24 mouse cellular contexts compared by ENCODE assay signal in genomic region chr17:4380873-4381272, GRCm38 (mm10).
DNase-seq lines count a peak whose midpoint lies in the region; ATAC-seq and TF ChIP-seq lines count a peak whose summit lies in the region.
"Had no signal": no experiment of that assay in that cellular context is flagged by ENCODE, and none has a peak within 500 bp of the region (broad histone marks: within the 10 kb centered on the region; RNA-seq: fewer than 3 reads in every experiment).

No protein-coding gene starts in this region.

- in situ Hi-C loops in CH12.LX (cut with MboI; ENCODE audit: low pct_ligation_motif_present, low pct_unique_long_range_greater_than_20kb, low sequenced_read_pairs) = no loop called here

- peak; percentile 20 for DNase-seq in CH12.LX (ENCODE audit: extremely low read depth)
- peak; percentile 28 for DNase-seq in c-Kit-positive CD71-positive TER-119-negative erythroid progenitor cells, embryonic 14.5 days (ENCODE audit: low read depth)
- DNase-seq in left cerebral cortex, adult 11 months (ENCODE audit: low spot score) = no peak
- DNase-seq in retina, postnatal 1 day = no peak
- no peak for DNase-seq in lung, postnatal 25 days (ENCODE audit: low spot score)
- DNase-seq: adrenal gland, postnatal 10 days; cerebellum, adult 9-11 months; forebrain, postnatal 0 days; heart, postnatal 4 days; kidney, adult 8-10 months; kidney, postnatal 10 days; layer of hippocampus, postnatal 36 days; lung, adult 2 months; lung, postnatal 14 days had no signal

- dilution Hi-C loops in CH12.LX (cut with MboI; ENCODE audit: extremely low pct_ligation_motif_present, extremely low pct_unique_long_range_greater_than_20kb, low sequenced_read_pairs) = no loop called here

- no peak for TF ChIP-seq POLR2A in CH12.LX (IDR thresholded peaks at IDR 0.05; ENCODE audit: low read depth, low read length)

- no peaks in the 10 kb centered on the region for H3K27me3 ChIP-seq in CH12.LX (replicated peaks)
- no peaks in the 10 kb centered on the region for H3K27me3 ChIP-seq in liver, embryonic 12.5 days (replicated peaks)
- H3K27me3 ChIP-seq: hindbrain, embryonic 15.5 days; limb, embryonic 12.5 days; neural tube, embryonic 13.5 days had no signal

- no peak overlapping the region for H3K4me3 ChIP-seq in CH12.LX (replicated peaks in 1 of 3; ENCODE audit: low read depth in 2 of 3, low read length in 2 of 3, poor library complexity in 1 of 3)
- no peak overlapping the region for H3K4me3 ChIP-seq in liver, embryonic 12.5 days
- H3K4me3 ChIP-seq: hindbrain, embryonic 15.5 days; limb, embryonic 12.5 days; myocyte; neural tube, embryonic 13.5 days had no signal

- H3K79me2 ChIP-seq in CH12.LX (replicated peaks; ENCODE audit: control insufficient read depth, extremely low read depth, insufficient read depth, poor library complexity, severe bottlenecking) = no peaks in the 10 kb centered on the region

- TF ChIP-seq RAD21 in CH12.LX (IDR thresholded peaks at IDR 0.05; ENCODE audit: low read depth, low read length) = no peak

- ATAC-seq in liver, embryonic 12.5 days = peak; percentile 87
- peak; percentile 18; the same call in 1 of the 2 replicates for ATAC-seq in megakaryocyte, adult 5-6 weeks (ENCODE audit: poor library complexity, severe bottlenecking)
- ATAC-seq: activated CD4-positive, CD25-positive, alpha-beta regulatory T cell, adult 4 months; forebrain, postnatal 0 days; midbrain, embryonic 16.5 days had no signal

- H3K9me3 ChIP-seq in CH12.LX (replicated peaks; ENCODE audit: low read length) = no peaks in the 10 kb centered on the region
- H3K9me3 ChIP-seq in liver, embryonic 12.5 days (replicated peaks) = no peaks in the 10 kb centered on the region
- H3K9me3 ChIP-seq: G1E; hindbrain, embryonic 15.5 days; limb, embryonic 12.5 days; neural tube, embryonic 13.5 days had no signal

- no peak for TF ChIP-seq CTCF in CH12.LX (conservative IDR thresholded peaks at IDR 0.05 in 1 of 2, IDR thresholded peaks at IDR 0.05 in 1 of 2; ENCODE audit: low read depth in 2 of 2, low read length in 2 of 2)

- no peak for TF ChIP-seq EP300 in CH12.LX (IDR thresholded peaks at IDR 0.05; ENCODE audit: low read length)

- H3K27ac ChIP-seq in CH12.LX (ENCODE audit: insufficient read depth, low read depth) = no peak overlapping the region
- H3K27ac ChIP-seq in liver, embryonic 12.5 days = peak overlapping the region; percentile 3; the same call in 1 of the 2 replicates
- H3K27ac ChIP-seq: hindbrain, embryonic 15.5 days; limb, embryonic 12.5 days; neural tube, embryonic 13.5 days; stomach, postnatal 0 days had no signal

- H3K36me3 ChIP-seq in CH12.LX (replicated peaks in 1 of 2; ENCODE audit: control insufficient read depth in 1 of 2, insufficient read depth in 1 of 2, low read length in 1 of 2) = no peaks in the 10 kb centered on the region
- H3K36me3 ChIP-seq in liver, embryonic 12.5 days = no peaks in the 10 kb centered on the region
- H3K36me3 ChIP-seq: G1E; hindbrain, embryonic 15.5 days; limb, embryonic 12.5 days; neural tube, embryonic 13.5 days had no signal

- no peak overlapping the region for H3K9ac ChIP-seq in CH12.LX (ENCODE audit: insufficient read depth, low read depth)
- no peak overlapping the region for H3K9ac ChIP-seq in liver, embryonic 12.5 days
- H3K9ac ChIP-seq: forebrain, postnatal 0 days; hindbrain, embryonic 15.5 days; limb, embryonic 12.5 days; neural tube, embryonic 13.5 days had no signal

- no peak overlapping the region for H3K4me2 ChIP-seq in CH12.LX (ENCODE audit: insufficient read depth, low read depth, poor library complexity, severe bottlenecking)
- no peak overlapping the region for H3K4me2 ChIP-seq in liver, embryonic 12.5 days
- H3K4me2 ChIP-seq: hindbrain, embryonic 15.5 days; limb, embryonic 12.5 days; neural tube, embryonic 13.5 days had no signal

- H3K4me1 ChIP-seq in CH12.LX (ENCODE audit: control insufficient read depth in 1 of 2, insufficient read depth in 2 of 2) = peaks cover 0 to 17% of the 10 kb centered on the region in 2 experiments; a peak in 2 of 4 replicates
- H3K4me1 ChIP-seq in liver, embryonic 12.5 days = peaks cover 20% of the 10 kb centered on the region
- H3K4me1 ChIP-seq: hindbrain, embryonic 15.5 days; limb, embryonic 12.5 days; neural tube, embryonic 13.5 days had no signal

TF ChIP-seq in CH12.LX, 34 proteins besides CTCF, POLR2A, EP300 and RAD21:
- TF ChIP-seq RCOR1 (conservative IDR thresholded peaks at IDR 0.05; ENCODE audit: low read depth, low read length) = no peak
- no peak for TF ChIP-seq ZKSCAN1 (IDR thresholded peaks at IDR 0.05; ENCODE audit: borderline replicate concordance, low read depth, low read length)
- TF ChIP-seq TBP (conservative IDR thresholded peaks at IDR 0.05; ENCODE audit: low read depth, low read length) = no peak
TF ChIP-seq in CH12.LX: peak in this region for 0.

Comparison
In these comparisons a context has a peak if more than half of its experiments do, and no peak if none do; other contexts are left out.
1. DNase-seq: peak in CH12.LX (single experiment) and c-Kit-positive CD71-positive TER-119-negative erythroid progenitor cells, embryonic 14.5 days (single experiment); none in left cerebral cortex, adult 11 months (single experiment), retina, postnatal 1 day (single experiment) and lung, postnatal 25 days (single experiment).